Mouse (Mus musculus) kidney, adult 2 months (tissue): ENCODE data around the gene Ostf1. TPM values are rescaled to one million over a fixed set of nuclear protein-coding genes. Genes with fewer than 3 reads are reported as not detected.

Experiments used
- DNase-seq: peaks from one replicate; pipeline ENCODE4 v3.0.0; 2021
- H3K27ac ChIP-seq: fragments of 200-500 bp; 2 replicates; pipeline ENCODE4 v1.5.1; 2012; ENCODE audit warnings: low read depth, low read length, control low read depth, inconsistent platforms; ENCODE audit not compliant: insufficient read depth
- H3K27me3 ChIP-seq: fragments of 200-500 bp; replicated peaks from 2 replicates; pipeline ENCODE4 v1.6.1; 2012; ENCODE audit warnings: mild to moderate bottlenecking, moderate library complexity, low read length, inconsistent platforms; ENCODE audit not compliant: control insufficient read depth, insufficient read depth
- H3K36me3 ChIP-seq: fragments of 200-500 bp; 2 replicates; pipeline ENCODE4 v1.6.1; 2012; ENCODE audit warnings: mild to moderate bottlenecking, moderate library complexity, low read length, inconsistent platforms; ENCODE audit not compliant: control insufficient read depth, insufficient read depth
- H3K4me1 ChIP-seq: fragments of 200-500 bp; 2 replicates; pipeline ENCODE4 v1.6.1; 2011; ENCODE audit warnings: low read length; ENCODE audit not compliant: control insufficient read depth, insufficient read depth
- H3K4me3 ChIP-seq: fragments of 200-500 bp; 2 replicates; pipeline ENCODE4 v1.5.1; 2011; ENCODE audit warnings: mild to moderate bottlenecking, low read depth, low read length, control low read depth; ENCODE audit not compliant: insufficient read depth
- CTCF ChIP-seq: fragments of 200-500 bp; conservative IDR thresholded peaks from 2 replicates; pipeline ENCODE4 v1.5.1; 2011; ENCODE audit warnings: low read depth, mild to moderate bottlenecking, control low read depth, low read length, moderate library complexity, mixed read lengths; ENCODE audit not compliant: insufficient read depth, insufficient read length
- POLR2A ChIP-seq: fragments of 200-500 bp; IDR thresholded peaks from one replicate; pipeline ENCODE4 v1.6.1; 2011; ENCODE audit warnings: low read depth, low read length, control low read depth
- WGBS: fragments of 180-500 bp; shearing (Covaris S2); methylation state at CpG from one replicate; pipeline ENCODE4 v1.1.7; 2018; 5-methylcytosine and 5-hydroxymethylcytosine counted together
- polyA plus RNA-seq: library from polyadenylated mRNA; depleted of rRNA; stranded (reverse); fragments of >200 nt; gene quantifications from 2 replicates; pipeline ENCODE4 v1.2.3, GENCODE M21; 2012

Gene Ostf1
- polyA plus RNA-seq, 1 experiment, result 80.0 TPM

DNA sequence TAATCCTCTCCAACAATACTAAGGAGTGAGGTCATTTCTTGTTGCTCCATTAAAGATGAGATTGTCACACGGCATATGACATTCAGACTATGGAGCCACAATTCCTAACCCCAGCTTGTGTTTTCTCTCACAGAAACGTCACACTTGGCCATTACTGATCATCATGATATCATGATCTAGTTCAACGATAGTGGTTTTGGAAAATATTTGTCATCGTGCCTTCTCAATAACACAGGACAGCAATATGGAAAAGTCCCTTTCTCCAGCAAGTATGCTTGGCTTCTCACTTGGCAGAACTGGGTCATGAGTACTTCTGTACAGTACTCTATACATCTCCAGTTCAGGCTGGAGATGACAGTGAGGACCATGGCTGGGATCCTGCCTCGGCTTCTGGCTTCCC, 32.0 kb downstream of the Ostf1 start:
- no peaks in the 10 kb centered on the region for H3K27me3 ChIP-seq
- H3K36me3 ChIP-seq, result no peaks in the 10 kb centered on the region
- H3K27ac ChIP-seq, result no peak overlapping the region
- no peak for TF ChIP-seq CTCF
- TF ChIP-seq POLR2A, result no peak
- H3K4me3 ChIP-seq, result no peak overlapping the region
- H3K4me1 ChIP-seq, result peaks cover 9% of the 10 kb centered on the region
- WGBS, result 90% methylated on average over 5 of the region's 5 CpGs
- no peak for DNase-seq

DNA sequence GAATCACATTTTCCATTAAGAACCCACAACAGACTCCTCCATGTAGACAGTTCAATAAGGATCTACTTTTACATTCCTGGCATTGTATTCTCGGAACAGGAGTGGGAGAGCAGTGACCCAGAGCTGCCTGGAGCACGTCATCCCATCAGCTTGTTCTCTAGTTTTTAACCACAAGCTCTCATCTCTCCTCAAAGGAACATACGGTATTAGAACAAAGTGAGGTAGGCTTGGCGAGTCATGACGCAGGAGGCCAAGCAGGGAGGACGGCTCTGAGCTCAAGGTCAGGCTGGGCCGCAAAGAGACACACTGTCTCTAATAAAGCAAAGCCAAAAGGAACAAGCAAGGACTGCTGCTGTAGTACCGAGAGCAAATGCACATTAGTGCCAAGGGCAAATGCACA, 32.6 kb downstream of the Ostf1 start:
- Histone ChIP-seq H3K27me3 (no peaks in the 10 kb centered on the region), H3K4me3 (no peak overlapping the region), H3K4me1 (peaks cover 11% of the 10 kb centered on the region), H3K27ac (peak overlapping the region; percentile 60; the same call in 1 of the 2 replicates), H3K36me3 (no peaks in the 10 kb centered on the region)
- no peak for DNase-seq
- TF ChIP-seq POLR2A (no peak), CTCF (no peak)
- WGBS, result 45% methylated on average over 8 of the region's 8 CpGs

DNA sequence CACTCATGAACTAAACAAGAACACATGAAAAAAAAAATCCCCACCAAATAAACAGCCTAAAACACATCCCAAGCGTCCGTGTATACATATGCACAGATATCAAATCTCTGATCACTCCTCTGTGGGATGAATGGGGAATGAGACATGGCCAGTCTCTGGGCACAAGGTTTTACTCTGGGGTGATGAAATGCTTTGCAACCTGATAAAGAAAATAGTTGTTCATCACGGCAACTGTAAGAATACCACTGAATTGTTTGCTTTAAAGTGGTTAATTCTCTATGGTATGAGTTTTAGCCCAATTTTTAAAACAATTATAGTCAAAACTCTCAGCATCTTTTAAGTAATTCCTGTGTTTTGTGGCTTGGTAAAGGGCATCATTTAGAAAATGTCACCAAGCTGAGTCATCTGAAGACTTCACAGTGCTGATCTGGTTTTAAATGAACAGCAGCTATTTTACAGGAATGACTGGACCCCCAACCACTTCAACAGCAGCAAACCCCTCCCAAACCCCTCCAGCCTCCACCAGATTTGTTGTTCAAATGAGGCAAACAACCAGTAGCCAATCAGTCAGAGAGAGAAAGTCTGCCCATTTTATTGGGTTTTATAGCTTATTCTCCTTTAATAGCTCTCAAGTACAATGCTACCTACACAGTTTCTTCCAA, 33.2 kb downstream of the Ostf1 start:
- Histone ChIP-seq H3K27ac (no peak overlapping the region), H3K27me3 (no peaks in the 10 kb centered on the region), H3K4me1 (peaks cover 15% of the 10 kb centered on the region), H3K36me3 (no peaks in the 10 kb centered on the region), H3K4me3 (no peak overlapping the region)
- TF ChIP-seq POLR2A, result no peak
- TF ChIP-seq CTCF, result no peak
- WGBS, result 86% methylated on average over 3 of the region's 3 CpGs
- no peak for DNase-seq

DNA sequence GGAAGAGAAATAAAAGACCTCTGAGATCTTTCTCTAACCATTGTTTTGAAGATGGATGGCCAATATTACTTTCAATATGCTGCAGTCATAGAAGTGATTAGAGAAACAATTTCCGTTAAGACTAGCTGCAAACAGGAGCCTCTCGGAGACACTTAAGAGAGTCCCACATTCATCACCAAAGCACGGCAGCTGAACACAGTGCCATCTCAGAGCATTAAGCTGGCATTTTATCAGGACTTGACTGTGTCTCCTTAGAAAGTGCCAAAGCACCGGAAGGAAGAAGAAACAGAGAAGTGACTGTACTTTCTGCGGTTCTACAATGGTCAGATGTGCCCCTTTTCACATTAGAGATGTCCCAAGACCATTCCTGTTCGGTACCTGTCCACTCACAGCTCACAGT, 33.9 kb downstream of the Ostf1 start:
- TF ChIP-seq POLR2A, result no peak
- no peak for TF ChIP-seq CTCF
- DNase-seq, result no peak
- WGBS, result 78% methylated on average over 6 of the region's 6 CpGs

GRCm38 (mm10) chr19:18596876-18597275, 34.7 kb downstream of the Ostf1 start:
- no peak for DNase-seq
- Histone ChIP-seq H3K36me3 (no peaks in the 10 kb centered on the region), H3K27me3 (no peaks in the 10 kb centered on the region), H3K27ac (no peak overlapping the region), H3K4me1 (peaks cover 22% of the 10 kb centered on the region), H3K4me3 (no peak overlapping the region)
- TF ChIP-seq POLR2A (no peak), CTCF (no peak)
- 73% methylated on average over 5 of the region's 5 CpGs for WGBS

More for the DNA sequence above, 33.9 kb downstream of the Ostf1 start:
- Histone ChIP-seq H3K36me3 (no peaks in the 10 kb centered on the region), H3K4me1 (peaks cover 20% of the 10 kb centered on the region), H3K27ac (no peak overlapping the region), H3K27me3 (no peaks in the 10 kb centered on the region), H3K4me3 (no peak overlapping the region)

DNA sequence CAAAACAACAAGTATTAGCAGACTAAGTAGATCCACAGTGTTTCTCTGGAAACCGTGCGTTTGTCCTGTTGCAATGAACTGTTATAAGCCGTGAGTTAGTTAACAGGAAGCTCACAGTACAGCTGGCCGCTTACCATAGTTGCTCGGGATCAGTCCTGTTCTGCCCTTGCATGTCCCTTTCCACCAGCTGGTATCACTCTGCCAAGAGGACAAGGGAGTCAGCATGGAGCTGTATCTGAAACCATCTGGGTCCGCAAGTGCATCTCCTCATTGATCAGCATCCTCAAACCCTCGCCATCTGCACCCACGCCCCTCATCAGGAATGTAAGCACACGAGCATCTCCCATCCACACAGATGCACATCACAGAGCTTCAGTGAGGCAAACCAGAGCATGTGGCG, 37.9 kb downstream of the Ostf1 start:
- Histone ChIP-seq H3K4me3 (no peak overlapping the region), H3K36me3 (no peaks in the 10 kb centered on the region), H3K27me3 (no peaks in the 10 kb centered on the region), H3K4me1 (peaks cover 17% of the 10 kb centered on the region), H3K27ac (no peak overlapping the region)
- TF ChIP-seq CTCF (no peak), POLR2A (no peak)
- WGBS, result 65% methylated on average over 10 of the region's 10 CpGs
- peak; percentile 35 for DNase-seq

GRCm38 (mm10) chr19:18592919-18593318, 38.7 kb downstream of the Ostf1 start:
- no peak overlapping the region for H3K27ac ChIP-seq
- no peak overlapping the region for H3K4me3 ChIP-seq
- WGBS, result 51% methylated on average over 6 of the region's 6 CpGs
- no peaks in the 10 kb centered on the region for H3K36me3 ChIP-seq
- no peak for DNase-seq
- peaks cover 17% of the 10 kb centered on the region for H3K4me1 ChIP-seq
- H3K27me3 ChIP-seq, result no peaks in the 10 kb centered on the region
- TF ChIP-seq CTCF (no peak), POLR2A (no peak)
